Mouse (Mus musculus): Measurements from ENCODE around the gene Serinc5. TPM values are rescaled to one million over a fixed set of nuclear protein-coding genes. Genes with fewer than 3 reads are reported as not detected.

Serinc5 gene
- 9.9 and 13.4 TPM in 2 replicates for polyA plus RNA-seq (2014; fragmentation: Nextera tagmentation; extraction: Ambion mirVana)

DNA sequence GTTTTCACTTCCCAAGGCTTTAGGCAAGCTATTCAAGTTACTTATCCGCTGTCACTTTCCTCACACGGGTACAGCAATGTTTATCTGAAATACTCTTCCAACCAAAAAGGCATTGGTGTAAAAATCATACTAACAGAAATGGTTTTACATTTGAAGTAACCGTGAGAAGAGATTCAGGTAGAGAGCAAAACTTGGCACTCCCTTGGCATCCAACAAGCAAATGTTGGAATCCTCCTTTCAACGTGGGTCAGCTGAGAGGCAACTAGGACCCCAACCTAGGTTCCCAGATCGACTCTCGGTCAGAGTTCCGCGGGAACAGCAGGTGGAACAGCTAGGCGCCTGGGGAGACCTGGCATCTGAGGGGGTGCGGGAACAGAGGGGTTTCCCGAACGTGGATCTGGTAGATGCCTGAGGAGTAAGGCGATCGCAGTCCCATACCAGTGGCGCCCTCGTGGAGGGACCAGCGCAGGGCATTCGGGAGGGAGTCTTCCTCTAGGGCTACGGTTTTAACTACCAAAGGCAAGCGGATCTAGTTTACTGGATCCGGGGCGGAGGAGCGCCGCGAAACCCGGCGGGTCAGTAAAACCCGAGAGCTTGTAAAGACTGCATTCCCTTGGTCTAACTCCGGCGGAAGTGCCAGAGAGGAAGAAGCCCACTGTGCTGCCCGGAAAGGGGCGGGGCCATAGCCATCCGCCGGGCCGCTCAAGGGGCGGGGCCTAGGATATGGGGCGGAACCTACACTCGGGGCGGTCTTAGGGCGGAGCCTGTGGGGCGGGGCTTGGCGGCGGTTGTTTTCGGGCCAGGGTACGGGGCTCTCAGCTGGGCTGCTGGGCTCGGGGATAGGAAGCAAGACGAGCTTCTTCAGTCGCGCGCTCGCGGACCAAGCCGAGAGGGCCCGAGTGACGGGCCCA lies at the start of gene Serinc5:
Gene Serinc5 (plus strand): TSS at position 781 of the 911 bp plus-strand sequence.
- WGBS (ENCODE audit: insufficient replicate concordance) = under 1% methylated on average over 55 of the region's 55 CpGs
- Histone ChIP-seq H3K4me2 (peak within 1 kb of the TSS; percentile 88), H3K27me3 (ENCODE audit: control insufficient read depth, insufficient read depth, low read length) (no peaks in the 10 kb centered on the region), H3K4me3 (ENCODE audit: low read depth, low read length) (peak within 1 kb of the TSS; percentile 83), H3K27ac (ENCODE audit: low read depth, low read length) (peak within 1 kb of the TSS; percentile 98), H3K9me3 (replicated peaks; ENCODE audit: control insufficient read depth, low read length) (no peaks in the 10 kb centered on the region), H3K9ac (ENCODE audit: low read depth, low read length) (peak within 1 kb of the TSS; percentile 94), H3K4me1 (ENCODE audit: control insufficient read depth, insufficient read depth, low read length) (peaks cover 15% of the 10 kb centered on the region), H3K36me3 (ENCODE audit: control insufficient read depth, insufficient read depth, low read length) (no peaks in the 10 kb centered on the region)
- ATAC-seq (replicated peaks; ENCODE audit: insufficient number of reproducible peaks, low FRiP score, low TSS enrichment) = peak; percentile 98

DNA sequence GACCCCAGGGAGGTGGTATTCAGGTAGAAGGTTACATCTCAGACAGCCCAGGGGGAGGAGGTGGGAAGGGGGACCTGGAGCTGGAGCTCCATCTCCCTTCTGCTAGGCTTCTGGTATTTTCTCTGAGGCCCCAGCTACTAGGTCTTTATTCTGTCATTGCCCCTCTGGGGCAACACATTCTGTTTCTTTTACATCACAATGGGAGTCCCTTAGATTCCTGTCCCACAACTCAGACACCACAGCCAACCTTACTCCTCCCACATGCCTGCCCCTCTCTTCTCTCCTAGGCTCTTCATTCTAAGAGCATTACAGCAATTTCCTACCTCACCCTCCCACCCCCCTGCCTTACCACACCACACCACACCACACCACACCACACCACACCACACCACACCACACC lies 34.8 kb upstream of the Serinc5 start, which contains the start of gene Spz1:
Gene Spz1 (minus strand): TSS at position 101 of the 400 bp plus-strand sequence.
- ATAC-seq (replicated peaks; ENCODE audit: insufficient number of reproducible peaks, low FRiP score, low TSS enrichment) = no peak

DNA sequence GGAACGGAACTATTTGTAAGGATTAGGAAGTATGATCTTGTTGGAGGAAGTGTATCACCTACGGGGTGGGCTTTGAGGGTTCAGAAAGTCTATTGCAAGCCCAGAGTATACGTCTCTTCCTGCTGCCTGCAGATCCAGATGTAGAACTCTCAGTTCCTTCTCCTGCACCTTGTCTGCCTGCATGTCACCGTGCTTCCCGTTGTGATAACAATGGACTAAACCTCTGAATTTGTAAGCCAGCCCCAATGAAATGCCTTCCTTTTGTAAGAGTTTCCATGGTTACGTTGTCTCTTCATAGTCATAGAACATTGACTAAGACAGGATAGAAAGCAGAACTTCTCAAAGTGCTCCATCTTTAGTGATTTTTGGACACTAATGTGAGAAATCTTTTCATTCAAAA lies 34.2 kb upstream of the Serinc5 start:
- no peak overlapping the region for H3K27ac ChIP-seq (ENCODE audit: low read depth, low read length)
- H3K9ac ChIP-seq (ENCODE audit: low read depth, low read length) = no peak overlapping the region
- WGBS (ENCODE audit: insufficient replicate concordance) = 61% methylated on average over 6 of the region's 6 CpGs
- H3K4me1 ChIP-seq (ENCODE audit: control insufficient read depth, insufficient read depth, low read length) = peaks cover 4% of the 10 kb centered on the region; the same call in 1 of the 2 replicates
- H3K4me2 ChIP-seq = no peak overlapping the region
- H3K9me3 ChIP-seq (replicated peaks; ENCODE audit: control insufficient read depth, low read length) = no peaks in the 10 kb centered on the region
- no peaks in the 10 kb centered on the region for H3K36me3 ChIP-seq (ENCODE audit: control insufficient read depth, insufficient read depth, low read length)
- H3K27me3 ChIP-seq (ENCODE audit: control insufficient read depth, insufficient read depth, low read length) = no peaks in the 10 kb centered on the region
- no peak overlapping the region for H3K4me3 ChIP-seq (ENCODE audit: low read depth, low read length)
- ATAC-seq (replicated peaks; ENCODE audit: insufficient number of reproducible peaks, low FRiP score, low TSS enrichment) = no peak

More for the DNA sequence above, 34.8 kb upstream of the Serinc5 start, which contains the start of gene Spz1:
- Histone ChIP-seq H3K9ac (ENCODE audit: low read depth, low read length) (no peak within 1 kb of the TSS), H3K9me3 (replicated peaks; ENCODE audit: control insufficient read depth, low read length) (no peaks in the 10 kb centered on the region), H3K4me2 (no peak within 1 kb of the TSS), H3K4me3 (ENCODE audit: low read depth, low read length) (no peak within 1 kb of the TSS), H3K27ac (ENCODE audit: low read depth, low read length) (no peak within 1 kb of the TSS), H3K27me3 (ENCODE audit: control insufficient read depth, insufficient read depth, low read length) (no peaks in the 10 kb centered on the region), H3K4me1 (ENCODE audit: control insufficient read depth, insufficient read depth, low read length) (peaks cover 4% of the 10 kb centered on the region; the same call in 1 of the 2 replicates), H3K36me3 (ENCODE audit: control insufficient read depth, insufficient read depth, low read length) (no peaks in the 10 kb centered on the region)

DNA sequence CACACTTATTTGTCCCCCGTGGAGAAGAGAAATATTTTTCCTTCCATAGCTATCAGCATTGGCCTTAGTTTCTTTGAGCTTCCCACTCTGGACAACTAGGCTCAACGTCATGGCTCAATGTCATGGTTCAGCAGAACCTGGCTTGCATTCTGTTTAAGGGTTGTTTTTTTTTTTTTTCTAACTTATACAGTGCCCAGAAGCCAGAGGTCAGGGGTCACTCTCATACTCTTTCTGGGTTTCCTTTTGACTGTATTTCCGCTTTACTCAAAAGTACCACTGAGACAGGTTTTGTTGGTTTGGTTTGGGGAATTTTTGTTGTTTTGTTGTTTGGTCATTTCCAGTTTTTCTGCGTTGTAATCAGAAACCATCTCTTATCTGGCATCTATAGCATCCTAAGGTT lies 32.7 kb upstream of the Serinc5 start:
- H3K36me3 ChIP-seq (ENCODE audit: control insufficient read depth, insufficient read depth, low read length) = no peaks in the 10 kb centered on the region
- no peak overlapping the region for H3K9ac ChIP-seq (ENCODE audit: low read depth, low read length)
- no peak overlapping the region for H3K27ac ChIP-seq (ENCODE audit: low read depth, low read length)
- H3K4me3 ChIP-seq (ENCODE audit: low read depth, low read length) = no peak overlapping the region
- no peak overlapping the region for H3K4me2 ChIP-seq
- 67% methylated on average over 4 of the region's 4 CpGs for WGBS (ENCODE audit: insufficient replicate concordance)
- no peaks in the 10 kb centered on the region for H3K9me3 ChIP-seq (replicated peaks; ENCODE audit: control insufficient read depth, low read length)
- no peak for ATAC-seq (replicated peaks; ENCODE audit: insufficient number of reproducible peaks, low FRiP score, low TSS enrichment)
- peaks cover 4% of the 10 kb centered on the region; the same call in 1 of the 2 replicates for H3K4me1 ChIP-seq (ENCODE audit: control insufficient read depth, insufficient read depth, low read length)
- no peaks in the 10 kb centered on the region for H3K27me3 ChIP-seq (ENCODE audit: control insufficient read depth, insufficient read depth, low read length)

DNA sequence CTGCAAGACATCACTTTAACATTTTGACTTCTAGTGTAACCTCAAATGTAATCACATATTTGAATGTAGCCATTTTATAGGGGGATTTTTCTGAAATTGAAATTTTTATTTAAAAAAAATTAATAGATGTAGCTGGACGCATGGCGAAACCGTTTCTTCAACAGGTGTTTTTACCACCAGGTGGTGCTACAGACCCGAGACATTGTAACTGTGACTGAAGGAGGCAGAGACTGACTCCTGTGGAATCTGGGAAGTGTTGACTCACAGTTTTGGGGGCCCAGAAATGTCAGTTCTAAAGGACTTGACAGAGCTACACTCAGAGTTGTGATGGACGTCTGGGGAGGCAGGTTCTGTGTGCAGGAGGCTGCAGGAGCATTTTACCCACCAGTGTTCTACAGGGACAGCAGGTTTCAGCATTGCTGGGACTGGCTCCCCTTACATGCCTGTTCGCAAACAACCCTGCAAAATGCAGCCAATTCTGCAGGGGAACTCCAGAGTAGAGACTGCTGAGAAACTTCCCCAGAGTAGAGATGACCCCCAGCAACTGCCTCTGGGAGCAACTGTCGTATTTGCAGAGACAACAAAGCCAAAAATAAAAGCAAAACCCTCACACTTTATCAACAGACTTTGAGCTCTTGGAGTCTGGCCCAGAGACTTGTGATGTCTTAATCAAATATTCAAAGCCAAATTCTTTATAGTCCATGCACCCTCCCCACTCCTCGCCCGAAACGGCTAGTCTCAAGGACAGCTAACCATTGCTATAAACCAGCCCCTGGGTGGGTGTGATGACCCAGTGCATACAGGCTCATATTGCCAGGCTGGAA lies 30.5 kb upstream of the Serinc5 start:
- no peak for ATAC-seq (replicated peaks; ENCODE audit: insufficient number of reproducible peaks, low FRiP score, low TSS enrichment)
- no peak overlapping the region for H3K9ac ChIP-seq (ENCODE audit: low read depth, low read length)

DNA sequence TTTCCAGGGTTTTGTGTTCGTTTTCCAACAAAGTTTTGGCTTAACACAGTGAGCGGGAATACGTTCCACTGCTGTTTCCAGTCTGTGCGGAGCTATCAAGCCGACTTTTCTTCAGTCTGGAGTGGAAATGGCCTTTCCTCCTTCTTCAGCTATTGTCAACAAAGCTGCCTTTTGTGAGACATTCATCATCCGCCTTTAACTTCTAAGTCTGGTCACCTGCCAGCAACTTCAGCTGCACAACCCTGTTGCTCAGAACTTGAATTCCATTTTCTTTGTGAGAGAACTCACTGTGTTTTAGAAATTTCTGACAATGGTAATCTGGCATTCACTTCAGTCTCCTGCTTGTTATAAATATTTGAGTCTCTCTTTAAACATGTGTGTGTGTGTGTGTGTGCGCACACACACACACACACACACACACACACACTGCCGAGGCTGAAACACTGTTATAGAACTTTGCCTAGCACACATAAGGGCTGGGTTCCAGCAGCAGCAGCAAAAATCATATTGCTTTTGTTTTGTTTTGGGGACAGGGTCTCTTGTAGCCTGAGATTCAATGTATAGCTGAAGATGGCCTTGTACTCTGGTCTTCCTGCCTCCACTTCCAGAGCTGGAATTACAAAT lies 26.7 kb upstream of the Serinc5 start:
- H3K27ac ChIP-seq (ENCODE audit: low read depth, low read length) = no peak overlapping the region

More for the DNA sequence above, 30.5 kb upstream of the Serinc5 start:
- H3K27ac ChIP-seq (ENCODE audit: low read depth, low read length) = no peak overlapping the region
- H3K4me2 ChIP-seq = no peak overlapping the region
- no peaks in the 10 kb centered on the region for H3K27me3 ChIP-seq (ENCODE audit: control insufficient read depth, insufficient read depth, low read length)
- WGBS (ENCODE audit: insufficient replicate concordance) = 39% methylated on average over 10 of the region's 10 CpGs
- no peaks in the 10 kb centered on the region for H3K9me3 ChIP-seq (replicated peaks; ENCODE audit: control insufficient read depth, low read length)
- H3K36me3 ChIP-seq (ENCODE audit: control insufficient read depth, insufficient read depth, low read length) = no peaks in the 10 kb centered on the region
- no peak overlapping the region for H3K4me3 ChIP-seq (ENCODE audit: low read depth, low read length)
- H3K4me1 ChIP-seq (ENCODE audit: control insufficient read depth, insufficient read depth, low read length) = peaks cover 4% of the 10 kb centered on the region; the same call in 1 of the 2 replicates

DNA sequence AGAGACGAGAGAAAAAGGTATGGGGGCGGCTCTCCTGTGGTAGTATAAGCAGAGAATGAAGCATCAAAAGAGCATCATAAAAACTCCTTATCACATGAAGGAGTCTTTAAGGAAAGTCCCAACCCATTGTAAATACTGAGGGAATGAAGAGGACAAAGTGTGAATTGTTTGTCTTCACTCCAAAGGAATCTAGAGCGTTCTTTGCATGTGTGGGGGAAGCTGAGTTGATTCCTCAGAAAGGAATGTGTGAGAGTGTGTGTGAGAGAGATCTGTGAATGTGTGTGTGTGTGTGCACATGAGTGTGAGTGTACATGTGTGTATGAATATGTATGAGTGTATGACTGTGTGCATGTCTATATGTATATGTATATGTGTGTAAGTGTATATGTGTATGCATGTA lies 22.2 kb upstream of the Serinc5 start:
- H3K9me3 ChIP-seq (replicated peaks; ENCODE audit: control insufficient read depth, low read length) = no peaks in the 10 kb centered on the region
- no peaks in the 10 kb centered on the region for H3K27me3 ChIP-seq (ENCODE audit: control insufficient read depth, insufficient read depth, low read length)
- ATAC-seq (replicated peaks; ENCODE audit: insufficient number of reproducible peaks, low FRiP score, low TSS enrichment) = no peak
- peaks cover 8% of the 10 kb centered on the region for H3K4me1 ChIP-seq (ENCODE audit: control insufficient read depth, insufficient read depth, low read length)
- H3K9ac ChIP-seq (ENCODE audit: low read depth, low read length) = no peak overlapping the region
- H3K27ac ChIP-seq (ENCODE audit: low read depth, low read length) = no peak overlapping the region
- H3K4me2 ChIP-seq = no peak overlapping the region
- H3K36me3 ChIP-seq (ENCODE audit: control insufficient read depth, insufficient read depth, low read length) = no peaks in the 10 kb centered on the region
- no peak overlapping the region for H3K4me3 ChIP-seq (ENCODE audit: low read depth, low read length)
- 60% methylated on average over 3 of the region's 3 CpGs for WGBS (ENCODE audit: insufficient replicate concordance)

More for the DNA sequence above, 26.7 kb upstream of the Serinc5 start:
- 56% methylated on average over 8 of the region's 8 CpGs for WGBS (ENCODE audit: insufficient replicate concordance)
- Histone ChIP-seq H3K4me3 (ENCODE audit: low read depth, low read length) (no peak overlapping the region), H3K4me1 (ENCODE audit: control insufficient read depth, insufficient read depth, low read length) (peaks cover 4% of the 10 kb centered on the region; the same call in 1 of the 2 replicates), H3K27me3 (ENCODE audit: control insufficient read depth, insufficient read depth, low read length) (no peaks in the 10 kb centered on the region), H3K4me2 (no peak overlapping the region), H3K9me3 (replicated peaks; ENCODE audit: control insufficient read depth, low read length) (no peaks in the 10 kb centered on the region), H3K36me3 (ENCODE audit: control insufficient read depth, insufficient read depth, low read length) (no peaks in the 10 kb centered on the region), H3K9ac (ENCODE audit: low read depth, low read length) (no peak overlapping the region)
- no peak for ATAC-seq (replicated peaks; ENCODE audit: insufficient number of reproducible peaks, low FRiP score, low TSS enrichment)

DNA sequence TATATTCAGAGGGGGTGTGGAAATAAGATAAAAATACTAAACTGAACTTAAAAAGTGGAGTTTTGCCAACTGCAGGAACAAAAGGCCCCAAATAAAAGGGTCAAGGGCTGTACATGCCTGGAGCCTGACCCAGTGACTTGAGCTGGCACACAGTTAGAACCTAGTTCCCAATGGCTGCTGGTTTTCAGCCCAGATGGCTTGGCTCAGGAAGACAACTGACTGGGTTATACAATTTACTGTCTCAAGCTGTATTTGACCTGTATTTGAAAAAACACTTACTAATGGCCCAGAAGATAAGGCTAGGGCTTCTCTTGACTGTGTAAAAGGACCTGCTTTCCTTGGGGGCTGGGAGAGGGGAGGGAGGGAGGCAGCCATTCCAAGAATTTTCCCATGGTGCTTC lies 21.6 kb upstream of the Serinc5 start:
- ATAC-seq (replicated peaks; ENCODE audit: insufficient number of reproducible peaks, low FRiP score, low TSS enrichment) = no peak
- no peak overlapping the region for H3K4me2 ChIP-seq
- H3K9me3 ChIP-seq (replicated peaks; ENCODE audit: control insufficient read depth, low read length) = no peaks in the 10 kb centered on the region
- H3K4me1 ChIP-seq (ENCODE audit: control insufficient read depth, insufficient read depth, low read length) = peaks cover 13% of the 10 kb centered on the region
- H3K27me3 ChIP-seq (ENCODE audit: control insufficient read depth, insufficient read depth, low read length) = no peaks in the 10 kb centered on the region
- H3K36me3 ChIP-seq (ENCODE audit: control insufficient read depth, insufficient read depth, low read length) = no peaks in the 10 kb centered on the region
- 0 out of 2 replicates have a peak overlapping the region, but pooled peaks have one; percentile 46 for H3K27ac ChIP-seq (ENCODE audit: low read depth, low read length)
- no peak overlapping the region for H3K4me3 ChIP-seq (ENCODE audit: low read depth, low read length)
- no peak overlapping the region for H3K9ac ChIP-seq (ENCODE audit: low read depth, low read length)
